Mouse (Mus musculus): Measurements from ENCODE around the gene Cask.

DNA sequence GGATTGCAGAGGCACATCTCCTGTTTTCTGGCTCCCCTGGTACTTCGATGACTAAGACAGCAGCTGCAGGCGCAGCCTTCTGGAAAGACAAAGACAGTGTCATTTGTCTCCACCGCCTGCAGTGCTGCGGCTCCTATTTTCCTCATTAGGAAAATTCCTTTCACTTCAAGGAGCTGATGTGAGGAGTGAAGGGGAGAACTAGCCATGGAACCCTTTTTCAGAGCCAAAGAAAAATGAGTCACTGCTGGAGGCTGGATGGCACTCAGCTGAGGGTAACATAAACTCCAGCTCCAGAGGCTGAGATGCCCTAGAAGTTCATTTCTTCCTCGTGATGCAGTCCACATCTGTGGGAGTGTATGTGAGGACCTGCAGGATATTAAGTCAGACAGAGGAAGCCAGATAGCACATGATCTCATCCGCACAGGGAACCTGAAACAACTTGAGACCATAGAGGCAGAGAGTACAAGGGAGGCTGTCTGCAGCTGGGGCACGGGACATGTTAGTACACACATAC is 348.2 kb downstream of the Cask start:
- TF ChIP-seq POLR2A (IDR thresholded peaks at IDR 0.05; ENCODE audit: low read depth, low read length) (no peak), CTCF (IDR thresholded peaks at IDR 0.05; ENCODE audit: extremely low read depth, insufficient read depth, insufficient read length, insufficient replicate concordance) (no peak)

Data from spleen, adult 2 months (tissue).